Mouse (Mus musculus): ENCODE results near the gene Pdyn. TPM values are rescaled to one million over a fixed set of nuclear protein-coding genes. Genes with fewer than 3 reads are reported as not detected.

Pdyn gene
- polyA plus RNA-seq (2015; fragmentation: Nextera tagmentation; extraction: Ambion mirVana) = 0.14 and 0.51 TPM in 2 replicates

DNA sequence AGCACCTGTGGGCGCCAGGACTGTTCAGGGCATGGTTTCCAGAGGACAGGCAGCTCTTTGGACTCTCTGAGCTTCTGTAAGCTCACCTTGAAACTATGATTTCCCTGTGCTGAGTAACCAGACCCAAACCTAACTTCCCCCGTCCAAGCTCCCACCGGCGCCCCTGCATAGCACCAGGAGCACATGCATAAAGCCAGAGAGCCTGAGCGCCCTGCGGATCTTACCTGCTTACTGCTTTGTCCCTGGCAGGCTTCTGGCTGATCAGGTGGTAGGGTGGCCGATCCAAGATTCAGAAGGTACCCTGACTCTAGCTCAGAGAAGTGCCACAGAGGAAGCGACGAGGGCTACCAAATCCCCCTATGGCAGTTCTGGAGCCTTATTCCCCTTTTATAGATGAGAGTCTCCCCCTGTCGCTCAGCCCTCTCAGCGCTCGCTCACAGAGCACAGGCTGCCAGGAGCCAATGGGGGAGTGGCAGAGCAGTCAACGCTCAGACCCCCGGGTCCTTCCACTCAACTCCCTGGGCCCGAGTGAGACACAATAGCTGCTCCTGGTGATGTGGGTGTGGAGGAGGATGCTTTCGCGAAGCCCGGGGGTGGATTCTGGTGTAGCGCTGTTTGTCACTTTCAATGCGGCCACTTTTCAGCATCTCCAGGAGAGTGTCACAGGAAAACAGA is at the start of gene Pdyn:
Pdyn (minus strand) TSS at position 361 of the 675 bp plus-strand sequence.
- H3K9ac ChIP-seq (ENCODE audit: low read length) = no peak within 1 kb of the TSS
- no peaks in the 10 kb centered on the region for H3K36me3 ChIP-seq (ENCODE audit: control insufficient read depth, insufficient read depth, low read length)
- no peak within 1 kb of the TSS for H3K4me3 ChIP-seq (replicated peaks; ENCODE audit: low read length)
- no peaks in the 10 kb centered on the region for H3K4me1 ChIP-seq (ENCODE audit: control insufficient read depth, insufficient read depth, low read length)
- H3K9me3 ChIP-seq (replicated peaks; ENCODE audit: control insufficient read depth, low read length) = no peaks in the 10 kb centered on the region
- WGBS = 9% methylated on average over 20 of the region's 20 CpGs
- H3K27me3 ChIP-seq (ENCODE audit: control insufficient read depth, insufficient read depth, low read length) = 0 out of 2 replicates have a peak, but pooled peaks cover 3% of the 10 kb centered on the region
- no peak within 1 kb of the TSS for H3K27ac ChIP-seq (ENCODE audit: low read length)
- no peak for ATAC-seq (ENCODE audit: insufficient read depth, low FRiP score)
- H3K4me2 ChIP-seq (ENCODE audit: low read depth, low read length) = no peak within 1 kb of the TSS

DNA sequence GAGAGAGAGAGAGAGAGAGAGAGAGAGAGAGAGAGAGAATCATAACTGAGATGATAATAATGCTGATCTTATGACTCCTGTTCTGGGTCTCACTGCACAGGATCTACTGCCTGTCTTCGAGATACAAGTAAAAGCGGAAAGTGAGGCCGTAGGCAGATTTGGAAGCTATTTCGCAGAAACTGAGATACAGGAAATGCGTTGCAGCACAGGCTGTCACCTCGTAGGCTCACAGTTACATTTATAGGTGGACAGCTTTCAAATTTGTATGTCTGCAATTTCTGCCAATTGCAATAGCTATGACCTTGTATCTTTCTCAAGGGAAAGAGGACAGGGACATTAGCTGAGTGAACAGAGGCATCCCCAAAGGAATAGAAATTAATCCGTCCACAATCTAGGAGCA is 42.4 kb upstream of the Pdyn start:
- no peak overlapping the region for H3K4me2 ChIP-seq (ENCODE audit: low read depth, low read length)
- no peaks in the 10 kb centered on the region for H3K36me3 ChIP-seq (ENCODE audit: control insufficient read depth, insufficient read depth, low read length)
- no peak overlapping the region for H3K27ac ChIP-seq (ENCODE audit: low read length)
- no peak overlapping the region for H3K9ac ChIP-seq (ENCODE audit: low read length)
- no peaks in the 10 kb centered on the region for H3K4me1 ChIP-seq (ENCODE audit: control insufficient read depth, insufficient read depth, low read length)
- H3K27me3 ChIP-seq (ENCODE audit: control insufficient read depth, insufficient read depth, low read length) = no peaks in the 10 kb centered on the region
- H3K9me3 ChIP-seq (replicated peaks; ENCODE audit: control insufficient read depth, low read length) = no peaks in the 10 kb centered on the region
- 90% methylated on average over 7 of the region's 7 CpGs for WGBS
- H3K4me3 ChIP-seq (replicated peaks; ENCODE audit: low read length) = no peak overlapping the region
- no peak for ATAC-seq (ENCODE audit: insufficient read depth, low FRiP score)

DNA sequence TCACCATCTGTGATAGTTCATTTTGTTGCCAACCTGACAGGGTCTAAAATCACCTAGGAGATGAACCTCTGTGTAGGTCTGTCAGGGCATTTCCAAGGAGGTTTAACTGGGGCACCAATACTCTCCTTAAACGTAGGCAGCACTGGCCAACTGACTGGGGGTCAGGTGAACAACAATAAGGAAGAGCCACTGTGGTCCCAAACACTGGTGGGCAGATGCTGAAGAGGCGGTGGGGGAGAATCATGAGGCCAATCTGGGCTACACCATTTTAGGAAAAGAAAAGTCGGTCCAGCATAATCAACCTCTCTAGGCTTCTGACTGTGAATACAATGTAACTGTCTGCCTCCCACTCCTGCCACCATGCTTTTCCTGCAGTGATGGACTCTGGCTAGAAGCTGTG is 40.9 kb upstream of the Pdyn start:
- Histone ChIP-seq H3K36me3 (ENCODE audit: control insufficient read depth, insufficient read depth, low read length) (no peaks in the 10 kb centered on the region), H3K4me1 (ENCODE audit: control insufficient read depth, insufficient read depth, low read length) (no peaks in the 10 kb centered on the region), H3K27ac (ENCODE audit: low read length) (no peak overlapping the region), H3K9me3 (replicated peaks; ENCODE audit: control insufficient read depth, low read length) (no peaks in the 10 kb centered on the region), H3K9ac (ENCODE audit: low read length) (no peak overlapping the region), H3K27me3 (ENCODE audit: control insufficient read depth, insufficient read depth, low read length) (no peaks in the 10 kb centered on the region), H3K4me3 (replicated peaks; ENCODE audit: low read length) (no peak overlapping the region), H3K4me2 (ENCODE audit: low read depth, low read length) (no peak overlapping the region)
- no peak for ATAC-seq (ENCODE audit: insufficient read depth, low FRiP score)
- WGBS = 80% methylated on average over 3 of the region's 3 CpGs

DNA sequence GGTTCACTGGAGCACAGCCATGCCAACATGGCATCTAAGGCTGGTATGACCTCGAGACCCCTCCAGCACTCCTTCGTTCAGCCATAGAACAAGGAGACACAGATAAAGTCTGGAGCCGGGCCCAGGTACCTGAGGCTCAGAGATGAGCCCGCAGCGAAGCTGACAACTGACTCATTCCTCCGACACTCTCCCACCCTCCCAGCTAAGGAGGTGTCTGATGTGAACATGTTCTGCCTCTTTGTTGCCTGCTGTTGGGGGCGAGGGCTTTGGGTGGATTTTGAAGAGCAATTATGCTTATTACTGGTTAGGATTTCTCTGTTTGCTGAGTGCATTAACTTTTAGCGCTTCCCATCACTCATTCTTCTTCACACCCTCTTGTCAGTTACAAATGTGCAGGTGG is 34.4 kb upstream of the Pdyn start:
- no peak for ATAC-seq (ENCODE audit: insufficient read depth, low FRiP score)
- no peak overlapping the region for H3K27ac ChIP-seq (ENCODE audit: low read length)
- no peaks in the 10 kb centered on the region for H3K27me3 ChIP-seq (ENCODE audit: control insufficient read depth, insufficient read depth, low read length)
- H3K9me3 ChIP-seq (replicated peaks; ENCODE audit: control insufficient read depth, low read length) = no peaks in the 10 kb centered on the region
- no peaks in the 10 kb centered on the region for H3K36me3 ChIP-seq (ENCODE audit: control insufficient read depth, insufficient read depth, low read length)
- H3K4me3 ChIP-seq (replicated peaks; ENCODE audit: low read length) = no peak overlapping the region
- no peak overlapping the region for H3K9ac ChIP-seq (ENCODE audit: low read length)
- 61% methylated on average over 8 of the region's 8 CpGs for WGBS
- no peak overlapping the region for H3K4me2 ChIP-seq (ENCODE audit: low read depth, low read length)
- H3K4me1 ChIP-seq (ENCODE audit: control insufficient read depth, insufficient read depth, low read length) = no peaks in the 10 kb centered on the region

DNA sequence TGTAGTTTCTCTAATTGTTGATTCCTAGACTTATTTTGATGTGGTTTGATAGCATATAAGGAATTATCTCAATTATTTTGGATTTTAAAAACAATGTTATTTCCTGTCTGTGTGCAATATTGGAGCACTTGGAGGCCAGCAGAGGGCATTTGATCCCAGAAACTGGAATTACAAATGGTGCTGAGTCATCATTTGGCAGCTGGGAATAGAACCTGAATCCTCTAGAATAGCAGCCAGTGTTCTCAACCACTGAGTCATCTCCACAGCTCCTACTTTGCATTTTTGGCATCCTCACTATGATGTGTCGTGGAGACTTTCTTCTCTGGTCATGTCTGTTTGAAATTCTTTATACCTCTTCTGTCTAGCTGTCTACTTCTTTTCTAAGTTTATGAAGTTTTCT is 30.0 kb upstream of the Pdyn start:
- Histone ChIP-seq H3K27me3 (ENCODE audit: control insufficient read depth, insufficient read depth, low read length) (no peaks in the 10 kb centered on the region), H3K9me3 (replicated peaks; ENCODE audit: control insufficient read depth, low read length) (no peaks in the 10 kb centered on the region), H3K4me1 (ENCODE audit: control insufficient read depth, insufficient read depth, low read length) (no peaks in the 10 kb centered on the region), H3K9ac (ENCODE audit: low read length) (no peak overlapping the region), H3K4me3 (replicated peaks; ENCODE audit: low read length) (no peak overlapping the region), H3K27ac (ENCODE audit: low read length) (no peak overlapping the region), H3K36me3 (ENCODE audit: control insufficient read depth, insufficient read depth, low read length) (no peaks in the 10 kb centered on the region), H3K4me2 (ENCODE audit: low read depth, low read length) (no peak overlapping the region)
- 70% methylated on average over 1 of the region's 1 CpGs for WGBS
- no peak for ATAC-seq (ENCODE audit: insufficient read depth, low FRiP score)

DNA sequence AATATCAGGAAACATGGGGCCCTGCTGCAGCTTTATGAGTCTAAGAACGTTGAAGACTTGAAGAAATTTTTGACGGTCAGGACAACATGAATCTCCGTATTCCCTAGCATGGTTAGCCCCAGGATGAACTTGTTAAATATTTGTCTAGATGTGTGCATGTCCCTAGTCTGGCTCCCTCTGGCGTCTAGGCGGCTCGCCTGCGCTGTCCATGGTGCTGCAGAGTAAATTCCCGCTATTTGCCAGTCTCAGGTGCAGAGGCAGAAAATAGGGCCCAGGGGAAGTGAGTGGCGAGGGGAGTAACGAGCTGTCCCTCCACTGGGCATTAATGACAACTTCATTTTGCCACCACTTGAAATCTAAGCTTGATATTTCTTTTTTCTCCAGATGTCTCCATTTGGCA is 16.0 kb upstream of the Pdyn start:
- Histone ChIP-seq H3K9ac (ENCODE audit: low read length) (no peak overlapping the region), H3K4me2 (ENCODE audit: low read depth, low read length) (no peak overlapping the region), H3K4me1 (ENCODE audit: control insufficient read depth, insufficient read depth, low read length) (no peaks in the 10 kb centered on the region), H3K36me3 (ENCODE audit: control insufficient read depth, insufficient read depth, low read length) (no peaks in the 10 kb centered on the region), H3K27me3 (ENCODE audit: control insufficient read depth, insufficient read depth, low read length) (no peaks in the 10 kb centered on the region), H3K4me3 (replicated peaks; ENCODE audit: low read length) (no peak overlapping the region), H3K27ac (ENCODE audit: low read length) (no peak overlapping the region), H3K9me3 (replicated peaks; ENCODE audit: control insufficient read depth, low read length) (no peaks in the 10 kb centered on the region)
- no peak for ATAC-seq (ENCODE audit: insufficient read depth, low FRiP score)
- WGBS = 14% methylated on average over 10 of the region's 10 CpGs

DNA sequence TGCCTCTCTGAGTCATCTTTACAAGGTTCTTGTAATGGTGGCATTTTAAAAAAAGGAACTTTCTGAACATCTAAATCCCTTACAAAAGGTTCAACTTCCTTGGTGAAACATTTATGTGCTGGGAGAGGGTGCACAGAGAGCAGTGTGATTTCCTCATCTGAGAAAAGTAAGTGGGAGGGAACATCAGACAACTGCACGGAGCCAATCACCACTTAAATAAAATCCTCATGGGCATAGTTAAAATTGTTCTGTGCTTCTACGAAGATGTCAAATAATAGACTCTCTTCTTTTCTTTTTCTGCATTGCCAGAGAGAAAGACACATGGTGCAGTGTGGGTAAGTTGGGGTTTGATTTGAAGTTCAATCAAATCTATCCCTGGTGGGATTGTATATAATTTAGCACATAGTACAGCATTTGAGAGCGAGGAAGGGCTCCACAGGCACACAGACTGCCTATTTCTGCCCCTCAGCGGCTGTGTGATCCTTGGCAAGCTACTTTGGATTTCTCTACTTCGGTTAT is 13.4 kb upstream of the Pdyn start:
- no peak for ATAC-seq (ENCODE audit: insufficient read depth, low FRiP score)
- 63% methylated on average over 5 of the region's 5 CpGs for WGBS
- Histone ChIP-seq H3K27ac (ENCODE audit: low read length) (no peak overlapping the region), H3K36me3 (ENCODE audit: control insufficient read depth, insufficient read depth, low read length) (no peaks in the 10 kb centered on the region), H3K9me3 (replicated peaks; ENCODE audit: control insufficient read depth, low read length) (no peaks in the 10 kb centered on the region), H3K4me1 (ENCODE audit: control insufficient read depth, insufficient read depth, low read length) (no peaks in the 10 kb centered on the region), H3K9ac (ENCODE audit: low read length) (no peak overlapping the region), H3K4me2 (ENCODE audit: low read depth, low read length) (no peak overlapping the region), H3K27me3 (ENCODE audit: control insufficient read depth, insufficient read depth, low read length) (no peaks in the 10 kb centered on the region), H3K4me3 (replicated peaks; ENCODE audit: low read length) (no peak overlapping the region)

DNA sequence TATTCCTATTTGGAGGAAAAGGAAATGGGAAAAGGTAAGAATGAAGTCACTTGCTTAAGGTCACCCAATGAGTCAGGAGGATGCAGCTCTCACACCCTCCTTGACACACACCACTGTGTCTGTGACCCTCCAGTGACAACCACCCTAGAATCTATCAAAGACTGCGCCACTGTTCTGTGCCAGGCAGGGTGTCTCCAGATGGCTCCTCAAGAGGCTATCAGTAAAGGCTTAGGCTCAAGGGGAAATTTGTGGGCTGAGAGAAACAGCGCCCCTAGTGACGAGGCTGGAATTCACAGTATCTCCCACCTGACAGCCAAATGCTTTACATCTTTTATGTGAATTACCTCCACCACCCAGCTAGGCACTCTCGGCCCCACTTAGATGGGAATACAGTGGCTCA is 3.6 kb downstream of the Pdyn start:
- Histone ChIP-seq H3K27me3 (ENCODE audit: control insufficient read depth, insufficient read depth, low read length) (0 out of 2 replicates have a peak, but pooled peaks cover 3% of the 10 kb centered on the region), H3K4me2 (ENCODE audit: low read depth, low read length) (no peak overlapping the region), H3K9me3 (replicated peaks; ENCODE audit: control insufficient read depth, low read length) (no peaks in the 10 kb centered on the region), H3K27ac (ENCODE audit: low read length) (no peak overlapping the region), H3K36me3 (ENCODE audit: control insufficient read depth, insufficient read depth, low read length) (no peaks in the 10 kb centered on the region), H3K9ac (ENCODE audit: low read length) (no peak overlapping the region), H3K4me3 (replicated peaks; ENCODE audit: low read length) (no peak overlapping the region), H3K4me1 (ENCODE audit: control insufficient read depth, insufficient read depth, low read length) (no peaks in the 10 kb centered on the region)
- no peak for ATAC-seq (ENCODE audit: insufficient read depth, low FRiP score)
- WGBS = 10% methylated on average over 4 of the region's 4 CpGs

DNA sequence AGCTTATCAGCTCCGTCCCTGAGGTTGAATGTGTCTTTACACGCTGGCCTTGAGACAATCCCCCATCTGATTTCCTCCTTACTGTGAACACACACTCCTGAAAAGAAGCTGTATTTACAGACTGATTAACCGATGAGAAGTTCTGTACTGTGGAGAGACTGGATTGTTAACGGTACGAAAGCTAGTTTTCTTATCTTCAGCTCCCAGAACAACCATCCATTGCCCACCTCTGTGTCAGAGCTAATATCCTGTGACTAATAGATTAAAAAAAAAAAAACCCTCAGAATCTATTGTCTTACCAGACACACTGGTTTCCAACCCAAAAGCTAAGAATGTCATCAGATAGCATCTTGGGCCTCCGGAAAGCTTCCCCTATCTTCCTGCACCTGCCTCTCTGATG is 5.3 kb downstream of the Pdyn start:
- Histone ChIP-seq H3K27me3 (ENCODE audit: control insufficient read depth, insufficient read depth, low read length) (0 out of 2 replicates have a peak, but pooled peaks cover 3% of the 10 kb centered on the region), H3K4me3 (replicated peaks; ENCODE audit: low read length) (no peak overlapping the region), H3K27ac (ENCODE audit: low read length) (no peak overlapping the region), H3K9me3 (replicated peaks; ENCODE audit: control insufficient read depth, low read length) (no peaks in the 10 kb centered on the region), H3K4me1 (ENCODE audit: control insufficient read depth, insufficient read depth, low read length) (no peaks in the 10 kb centered on the region), H3K36me3 (ENCODE audit: control insufficient read depth, insufficient read depth, low read length) (no peaks in the 10 kb centered on the region), H3K9ac (ENCODE audit: low read length) (no peak overlapping the region), H3K4me2 (ENCODE audit: low read depth, low read length) (no peak overlapping the region)
- no peak for ATAC-seq (ENCODE audit: insufficient read depth, low FRiP score)
- WGBS = 57% methylated on average over 6 of the region's 6 CpGs
